Mouse (Mus musculus): ENCODE measurements around the gene Lhfpl2.

DNA sequence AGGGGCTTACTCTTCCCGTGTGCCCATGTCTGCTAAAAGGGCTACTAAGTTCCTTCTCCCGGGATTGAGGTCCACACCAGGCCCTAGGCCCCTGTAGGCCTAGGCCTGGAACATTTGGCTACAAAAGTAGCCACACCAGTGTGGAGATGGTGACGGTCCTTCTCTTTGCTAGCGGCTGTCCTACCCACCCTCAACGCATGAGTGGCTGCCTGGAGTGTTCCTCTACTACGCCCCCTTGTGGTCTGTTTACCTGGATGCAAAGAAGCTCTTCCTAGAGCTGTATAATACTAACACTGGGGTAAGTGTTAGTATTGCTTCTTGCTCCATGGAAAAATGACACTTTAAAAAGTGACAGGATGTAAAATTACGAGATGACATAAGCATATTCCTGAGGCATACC is 119.6 kb downstream of the Lhfpl2 start:
- TF ChIP-seq TCF12 (IDR thresholded peaks at IDR 0.05; ENCODE audit: low read depth, low read length) (no peak), CTCF (conservative IDR thresholded peaks at IDR 0.05 in 1 of 2, IDR thresholded peaks at IDR 0.05 in 1 of 2; ENCODE audit: low read depth in 2 of 2, low read length in 2 of 2) (peak; percentile 10 to 51; a peak in 2 of 4 replicates), ZMIZ1 (IDR thresholded peaks at IDR 0.05; ENCODE audit: low read depth, low read length) (no peak), ZNF384 (IDR thresholded peaks at IDR 0.05; ENCODE audit: low read depth, low read length) (no peak), MAX (IDR thresholded peaks at IDR 0.05; ENCODE audit: low read length) (no peak), USF2 (conservative IDR thresholded peaks at IDR 0.05; ENCODE audit: low read depth, low read length) (no peak), MEF2A (IDR thresholded peaks at IDR 0.05; ENCODE audit: borderline replicate concordance, low read depth, low read length) (no peak), USF1 (IDR thresholded peaks at IDR 0.05; ENCODE audit: low read depth, low read length) (no peak), MAZ (IDR thresholded peaks at IDR 0.05; ENCODE audit: low read depth, low read length) (no peak), POLR2A (IDR thresholded peaks at IDR 0.05; ENCODE audit: low read depth, low read length) (no peak), ZKSCAN1 (IDR thresholded peaks at IDR 0.05; ENCODE audit: borderline replicate concordance, low read depth, low read length) (no peak), MAFK (IDR thresholded peaks at IDR 0.05; ENCODE audit: insufficient replicate concordance, low read length) (no peak)
